Mouse (Mus musculus): ENCODE results near the gene C130050O18Rik.
"Not testable (repeated sequence)": the region's sequence is repeated elsewhere in the genome, so short reads cannot be mapped to it uniquely, and the experiment has no call there.

The C130050O18Rik gene

DNA sequence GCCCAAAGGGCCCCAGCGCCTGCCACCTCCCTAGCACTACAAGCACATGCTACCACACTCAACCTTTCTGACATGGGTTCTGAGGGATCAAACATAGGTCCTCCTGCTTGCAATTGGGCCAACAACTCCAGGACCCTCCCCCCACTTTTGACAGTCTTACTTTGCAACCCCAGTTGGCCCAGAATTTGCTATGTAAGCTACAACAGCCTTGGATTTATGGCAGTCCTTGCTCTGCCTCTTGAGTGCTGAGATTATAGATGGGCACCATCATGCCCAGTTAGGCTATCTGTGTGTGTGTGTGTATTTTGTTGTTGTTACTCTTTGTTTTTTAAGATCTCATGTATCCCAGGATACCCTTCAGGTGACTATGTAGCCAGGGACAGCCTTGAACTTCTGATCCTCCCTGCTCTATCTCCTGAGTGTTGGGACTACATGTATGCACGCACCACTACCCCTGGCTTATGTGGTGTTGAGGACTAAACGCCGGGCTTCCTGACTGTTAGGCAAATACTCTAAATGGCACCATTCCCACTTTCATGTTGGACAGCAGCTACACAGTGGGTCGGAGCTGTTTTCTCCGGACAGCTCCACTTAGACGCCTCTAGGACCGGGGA is 25.2 kb upstream of the C130050O18Rik start:
- DNase-seq (ENCODE audit: low spot score in 2 of 2), result no peak

DNA sequence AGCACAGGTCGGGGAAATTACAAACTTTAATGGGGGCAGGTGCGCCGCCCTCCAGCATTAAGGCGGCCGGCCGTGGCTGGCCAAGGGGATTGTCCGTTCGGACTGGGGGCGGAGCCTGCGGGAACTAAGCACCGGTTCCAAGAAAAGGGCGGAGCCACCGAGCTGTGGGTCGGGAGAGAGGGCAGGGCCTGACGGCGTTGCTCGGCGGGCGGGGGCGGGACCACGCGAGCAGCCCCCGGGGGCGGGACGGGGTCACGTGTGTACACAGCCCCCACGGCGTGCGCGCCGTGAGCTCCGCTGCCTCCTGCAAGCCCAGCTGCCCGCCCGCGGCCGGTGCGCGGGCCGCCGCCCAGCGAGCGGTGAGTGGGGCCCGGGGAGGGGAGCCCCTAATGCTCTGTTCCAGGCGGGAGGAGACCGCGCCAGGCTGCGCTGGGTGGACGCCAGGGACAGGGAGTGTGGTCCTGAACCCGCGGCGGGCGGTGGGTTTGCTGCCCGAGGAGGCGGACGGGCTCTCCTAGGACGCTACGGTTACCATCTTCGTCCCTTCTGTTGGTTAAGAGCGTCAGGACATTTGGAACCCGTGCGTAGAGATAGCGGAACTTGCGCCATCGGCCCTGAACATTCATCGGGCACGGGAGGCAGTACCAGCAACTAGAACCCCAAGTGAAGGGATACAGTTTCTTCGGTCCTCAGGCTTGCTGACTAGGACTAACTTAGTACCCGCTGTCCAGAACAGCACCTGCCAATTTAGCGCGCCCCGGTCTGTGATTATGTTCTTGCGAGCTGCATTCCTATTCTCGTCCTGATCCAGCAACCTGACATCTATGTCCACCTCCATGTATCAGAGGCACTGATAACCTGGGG is 24.5 kb upstream of the C130050O18Rik start:
- DNase-seq (ENCODE audit: low spot score in 2 of 2), result peak; percentile 71 to 73

DNA sequence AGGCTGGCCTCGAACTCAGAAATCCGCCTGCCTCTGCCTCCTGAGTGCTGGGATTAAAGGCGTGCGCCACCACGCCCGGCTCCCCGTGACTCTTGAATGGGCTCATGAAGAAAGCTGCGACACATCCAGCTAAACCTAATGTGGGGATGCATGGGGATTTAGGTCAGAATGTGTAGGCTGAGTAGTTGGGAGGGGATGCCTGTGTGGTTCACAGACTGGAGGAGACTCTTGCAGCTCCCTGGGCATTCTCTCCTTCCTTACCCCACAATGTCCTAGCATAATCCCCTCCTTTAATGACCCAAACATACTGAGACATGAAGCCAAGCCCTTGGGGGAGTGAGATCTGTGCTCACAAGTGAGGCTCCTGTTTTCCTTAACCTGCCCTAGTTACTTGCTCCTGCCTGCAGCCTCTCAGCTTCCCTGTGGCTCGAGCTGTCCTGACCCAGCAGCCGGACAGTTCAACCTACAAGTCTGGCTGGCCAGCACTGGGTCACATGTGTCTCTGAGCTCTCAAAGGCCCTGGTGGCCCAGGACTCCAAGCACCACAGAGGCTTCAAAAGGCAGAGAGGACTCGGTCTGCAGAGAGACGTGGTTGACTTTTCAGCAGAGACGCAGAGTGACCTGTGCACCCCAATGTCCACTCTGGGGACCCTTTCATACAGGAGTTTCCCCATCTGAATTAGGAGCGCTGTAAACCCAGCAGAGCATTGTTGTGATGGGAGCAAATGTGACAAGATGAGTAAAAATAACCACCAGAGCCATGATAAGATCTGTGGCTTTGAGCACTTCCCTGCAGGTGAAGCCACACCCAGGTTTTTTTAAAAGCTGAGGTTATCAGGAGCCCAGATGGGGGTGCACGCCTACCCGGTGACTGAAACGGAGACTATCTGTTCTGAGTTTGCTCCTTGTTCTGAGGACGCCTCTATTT is 23.2 kb upstream of the C130050O18Rik start:
- DNase-seq (ENCODE audit: low spot score in 2 of 2), result peak; percentile 69 to 72

DNA sequence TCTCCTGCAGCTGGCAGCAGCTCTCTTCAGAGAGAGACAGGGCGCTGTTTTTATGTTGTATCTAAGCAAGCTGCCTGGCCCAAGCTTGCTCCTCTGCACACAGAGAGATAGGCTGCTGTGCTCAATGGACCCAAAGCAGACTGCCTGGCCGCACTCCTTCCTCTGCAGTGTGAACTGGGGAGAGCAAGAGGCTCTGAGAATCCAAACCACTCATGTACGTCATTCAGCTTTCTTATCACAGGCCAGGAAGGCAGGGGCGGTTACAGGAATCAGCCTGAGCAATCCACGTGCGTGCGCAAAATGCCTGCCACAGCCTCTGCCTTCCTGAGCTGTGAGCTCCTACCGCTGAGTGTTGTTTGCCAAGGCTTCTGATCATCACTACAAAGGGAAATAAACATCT is 22.3 kb upstream of the C130050O18Rik start:
- DNase-seq (ENCODE audit: low spot score in 2 of 2), result peak; percentile 71 to 74

DNA sequence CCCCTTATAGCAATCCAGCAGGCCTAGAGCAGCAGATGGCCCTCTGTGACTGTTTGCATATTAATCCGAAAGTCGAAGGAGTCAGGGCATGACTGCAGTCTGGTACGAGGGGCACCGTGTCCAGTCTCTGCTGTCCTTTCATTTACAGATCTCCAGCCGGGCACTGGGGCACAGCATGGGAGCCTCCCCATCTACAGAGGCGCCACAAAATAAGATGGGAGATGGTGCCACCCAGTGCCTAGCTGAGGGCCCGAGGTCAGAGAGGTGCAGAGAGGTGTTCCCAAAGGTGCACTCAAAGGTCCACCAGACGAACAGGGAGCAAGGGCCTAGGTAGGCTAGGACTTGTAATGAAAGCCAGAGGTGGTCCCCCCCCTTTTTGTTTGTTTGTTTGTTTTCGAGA is 21.8 kb upstream of the C130050O18Rik start:
- no peak for DNase-seq (ENCODE audit: low spot score in 2 of 2)

DNA sequence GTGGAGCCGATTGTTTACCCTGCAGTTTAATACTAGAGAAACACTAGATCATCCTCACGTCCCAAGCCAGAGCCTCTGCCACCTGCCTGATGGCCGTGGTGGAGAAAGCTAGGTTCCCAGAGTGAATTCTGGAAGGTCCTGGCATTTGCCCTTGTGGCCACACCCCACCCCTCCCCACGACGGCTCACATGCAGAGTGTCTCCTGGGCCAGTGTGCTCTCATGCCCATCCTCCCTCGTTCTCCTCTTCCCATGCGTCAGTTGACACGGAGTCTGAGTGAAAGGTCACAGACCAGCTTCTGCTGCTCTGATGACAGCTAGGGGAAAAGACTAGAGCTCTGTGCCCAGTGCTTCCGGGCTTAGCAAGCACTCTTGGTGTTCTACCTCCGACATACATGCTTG is 20.5 kb upstream of the C130050O18Rik start:
- no peak for DNase-seq (ENCODE audit: low spot score in 2 of 2)

DNA sequence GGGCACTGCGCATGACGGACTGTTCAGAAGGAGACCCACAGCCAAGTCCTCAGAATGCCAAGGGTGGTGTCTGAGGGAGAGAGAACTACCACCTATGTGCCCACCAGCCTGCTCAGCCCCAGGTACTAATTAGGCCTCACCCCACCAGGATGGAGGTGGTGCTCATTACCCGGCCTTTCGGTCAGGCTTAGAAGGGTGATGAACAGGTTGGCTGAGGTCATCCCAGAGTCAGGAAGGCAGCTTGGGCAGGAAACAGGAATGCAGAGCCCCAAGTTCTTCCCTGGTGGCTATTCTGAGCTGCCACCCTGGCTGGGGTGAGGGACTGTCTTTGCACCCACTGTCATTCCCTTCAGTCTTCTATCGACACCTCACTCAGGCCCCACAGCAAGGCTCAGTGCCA is 19.0 kb upstream of the C130050O18Rik start:
- no peak for DNase-seq (ENCODE audit: low spot score in 2 of 2)

DNA sequence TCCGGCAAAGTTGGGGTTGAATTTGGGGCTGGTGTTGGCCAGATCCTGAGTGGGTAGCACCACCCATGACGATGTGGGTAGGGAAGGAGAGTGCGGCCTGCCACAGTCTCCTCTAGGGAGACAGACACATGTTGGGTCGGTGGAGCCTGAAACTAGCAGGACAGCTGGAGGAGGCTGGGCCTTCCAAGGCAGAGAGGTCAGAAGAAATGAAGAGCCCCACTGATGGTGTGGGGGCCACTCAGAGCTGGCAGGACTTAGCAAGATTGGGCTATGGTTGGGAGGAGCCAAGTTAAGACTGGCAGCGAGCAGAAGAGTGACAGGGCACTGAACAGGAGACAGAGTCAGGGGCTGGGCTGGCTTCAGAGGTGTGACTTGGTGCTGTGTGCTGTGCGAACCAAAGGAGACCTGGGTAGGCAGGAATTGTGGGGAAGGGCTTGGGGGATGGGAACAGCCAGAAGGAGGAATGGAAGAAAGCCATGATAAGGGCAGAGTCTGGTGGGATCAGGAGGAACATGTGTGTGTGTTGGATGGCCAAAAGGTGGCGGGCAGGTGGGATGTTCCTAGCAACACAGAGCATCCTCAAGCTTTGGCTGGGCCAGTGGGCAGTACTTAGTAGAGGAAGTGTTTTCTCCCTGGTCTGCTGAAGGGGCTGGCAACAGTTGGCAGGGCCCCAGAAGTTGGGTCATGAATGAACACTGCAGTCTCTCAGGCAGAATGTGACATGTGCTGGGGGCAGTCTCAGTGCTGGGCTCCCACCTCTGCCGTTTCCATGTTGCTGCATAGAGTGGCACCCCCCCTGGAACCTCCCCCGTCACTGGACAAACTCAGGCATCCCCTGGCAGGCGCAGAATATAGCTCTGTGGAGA is 17.5 kb upstream of the C130050O18Rik start:
- no peak for DNase-seq (ENCODE audit: low spot score in 2 of 2)

DNA sequence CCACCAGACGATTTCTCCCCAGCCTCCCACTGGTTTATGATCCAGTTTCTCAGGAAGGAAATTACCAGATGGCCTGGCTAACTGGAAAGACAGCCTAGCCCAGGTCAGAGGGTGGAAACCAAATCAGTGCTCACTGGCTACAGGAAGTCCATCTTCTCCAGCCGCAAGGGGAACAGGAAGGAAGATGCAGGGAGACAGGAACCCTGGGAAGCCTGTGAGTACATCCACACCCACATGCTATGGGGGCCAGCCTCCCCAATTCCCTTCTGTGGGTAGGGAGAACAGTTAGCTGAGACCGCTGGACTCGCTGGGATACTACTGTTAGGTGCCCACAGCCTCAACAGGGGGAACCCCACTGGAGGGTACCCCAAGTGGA is 16.9 kb upstream of the C130050O18Rik start:
- no peak for DNase-seq (ENCODE audit: low spot score in 2 of 2)

DNA sequence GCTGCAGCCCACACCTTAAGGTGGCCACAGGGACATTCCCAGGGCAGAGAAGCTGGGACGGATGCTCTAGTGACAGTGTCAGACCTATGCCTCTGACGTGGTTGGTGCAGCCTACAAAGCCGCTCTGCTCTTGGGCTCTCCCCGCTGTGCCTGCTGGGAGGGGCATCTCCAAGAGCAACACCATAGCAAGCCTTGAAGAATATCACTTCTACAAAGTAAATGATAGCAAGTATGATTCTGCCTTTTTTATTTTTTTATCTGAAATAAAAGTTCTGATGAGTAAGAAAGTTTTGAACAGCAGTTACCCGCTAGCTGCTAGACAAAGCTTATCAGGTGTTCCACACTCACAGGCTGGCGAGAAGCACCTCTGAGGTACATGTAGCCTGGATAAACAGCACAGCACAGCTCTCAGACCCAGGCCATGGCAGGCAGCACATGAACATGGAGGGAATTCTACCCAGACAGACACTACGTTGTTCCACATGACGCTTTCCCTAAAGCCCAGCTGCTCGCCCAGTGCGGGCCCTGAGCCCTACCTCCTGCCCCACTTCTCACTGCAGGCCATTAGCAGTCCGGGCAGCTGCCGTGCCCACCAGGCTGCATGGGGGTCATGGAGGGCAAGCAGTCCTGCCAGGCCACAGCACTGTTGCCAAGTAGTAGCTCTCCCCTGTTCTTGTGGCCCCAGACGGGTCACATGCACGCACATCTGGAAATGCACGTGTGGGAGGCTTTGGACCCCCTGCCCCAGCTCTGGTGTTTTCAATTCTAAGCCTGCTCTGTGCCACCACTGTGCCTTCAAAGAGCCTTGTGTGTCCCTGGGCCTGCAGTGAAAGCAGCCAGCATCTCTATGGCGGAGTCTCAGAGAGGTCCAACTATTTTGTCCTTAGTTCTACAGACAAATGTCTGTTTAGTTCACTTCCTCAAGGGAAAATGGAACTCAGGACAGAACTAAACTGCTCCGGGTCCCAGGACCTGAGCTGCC is 16.1 kb upstream of the C130050O18Rik start:
- DNase-seq (ENCODE audit: low spot score in 2 of 2), result no peak

DNA sequence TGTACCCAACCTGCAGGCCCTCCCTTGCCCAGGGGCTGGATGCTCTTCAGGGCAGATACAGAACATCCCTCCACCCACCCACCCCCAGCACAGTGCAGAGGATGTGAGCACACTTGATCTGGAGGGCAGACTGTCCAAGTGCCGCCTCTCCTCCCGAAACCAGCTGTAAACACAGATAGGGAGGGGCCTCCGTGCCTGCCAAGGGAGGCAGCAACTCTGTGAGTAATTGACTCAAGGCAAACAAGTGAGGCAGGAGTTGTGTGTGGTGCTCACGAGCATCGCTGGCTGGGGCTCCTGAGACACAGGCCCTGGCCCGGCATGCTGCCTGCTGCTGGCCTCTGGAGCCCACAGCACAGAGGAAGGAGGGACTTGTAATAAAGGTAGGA is 15.4 kb upstream of the C130050O18Rik start:
- DNase-seq (ENCODE audit: low spot score in 2 of 2), result no peak

DNA sequence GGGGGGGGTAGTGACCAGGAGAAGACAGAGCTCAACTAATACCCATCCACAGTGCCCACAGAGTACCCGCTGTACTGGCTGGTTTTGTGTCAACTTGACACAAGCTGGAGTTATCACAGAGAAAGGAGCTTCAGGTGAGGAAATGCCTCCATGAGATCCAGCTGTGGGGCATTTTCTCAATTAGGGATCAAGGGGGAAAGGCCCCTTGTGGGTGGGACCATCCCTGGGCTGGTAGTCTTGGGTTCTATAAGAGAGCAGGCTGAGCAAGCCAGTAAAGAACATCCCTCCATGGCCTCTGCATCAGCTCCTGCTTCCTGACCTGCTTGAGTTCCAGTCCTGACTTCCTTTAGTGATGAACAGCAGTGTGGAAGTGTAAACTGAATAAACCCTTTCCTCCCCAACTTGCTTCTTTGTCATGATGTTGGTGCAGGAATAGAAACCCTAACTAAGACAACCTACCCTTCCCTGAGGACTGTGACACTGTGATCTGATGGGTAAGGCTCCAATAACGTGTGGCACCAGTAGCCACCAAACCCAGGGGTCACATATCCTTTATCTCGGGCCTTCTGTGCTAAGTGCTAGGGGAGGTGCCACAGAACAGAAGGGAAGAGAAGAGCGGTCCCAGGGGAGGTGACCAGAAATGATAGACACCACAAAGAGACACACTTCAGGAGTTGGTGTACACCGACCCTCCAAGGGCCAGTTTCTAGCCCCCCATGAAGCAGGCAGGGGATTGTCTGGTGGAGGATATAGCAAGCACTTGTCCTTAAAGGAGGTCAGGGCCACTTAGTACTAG is 14.6 kb upstream of the C130050O18Rik start:
- DNase-seq (ENCODE audit: low spot score in 2 of 2), result not testable (repeated sequence)

DNA sequence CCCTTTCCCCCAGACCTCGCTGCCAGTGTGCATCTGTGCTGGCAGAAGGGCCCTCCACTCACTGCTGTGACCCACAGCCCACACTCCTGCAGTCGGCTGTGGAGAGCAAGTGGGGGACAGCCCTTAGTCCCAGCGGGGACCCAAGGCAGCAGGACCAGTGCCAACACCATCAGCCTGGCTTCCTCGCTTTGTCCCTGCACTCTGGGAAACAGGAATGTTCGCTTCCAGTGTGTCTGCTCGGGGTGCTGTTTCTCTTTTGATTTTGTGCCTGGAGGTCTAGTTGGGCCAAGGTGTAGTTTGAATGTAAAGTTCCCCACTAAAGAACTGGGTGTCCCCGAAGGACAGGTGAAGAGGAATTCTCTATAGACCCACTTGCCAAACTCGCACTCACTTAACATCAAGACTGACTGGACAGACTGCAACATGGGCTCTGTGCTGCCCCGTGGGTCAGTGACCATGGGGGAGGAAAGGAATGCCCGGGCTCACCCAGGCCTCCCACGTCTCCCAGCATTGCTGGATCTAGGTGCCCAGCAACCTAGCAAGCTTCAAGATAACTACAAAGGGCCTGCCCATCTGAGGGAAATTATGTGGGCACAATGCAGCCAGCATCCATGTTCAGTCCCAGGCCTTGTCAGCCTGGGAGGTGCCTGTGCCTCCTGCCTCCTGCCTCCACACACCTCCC is 13.6 kb upstream of the C130050O18Rik start:
- DNase-seq (ENCODE audit: low spot score in 2 of 2), result no peak

DNA sequence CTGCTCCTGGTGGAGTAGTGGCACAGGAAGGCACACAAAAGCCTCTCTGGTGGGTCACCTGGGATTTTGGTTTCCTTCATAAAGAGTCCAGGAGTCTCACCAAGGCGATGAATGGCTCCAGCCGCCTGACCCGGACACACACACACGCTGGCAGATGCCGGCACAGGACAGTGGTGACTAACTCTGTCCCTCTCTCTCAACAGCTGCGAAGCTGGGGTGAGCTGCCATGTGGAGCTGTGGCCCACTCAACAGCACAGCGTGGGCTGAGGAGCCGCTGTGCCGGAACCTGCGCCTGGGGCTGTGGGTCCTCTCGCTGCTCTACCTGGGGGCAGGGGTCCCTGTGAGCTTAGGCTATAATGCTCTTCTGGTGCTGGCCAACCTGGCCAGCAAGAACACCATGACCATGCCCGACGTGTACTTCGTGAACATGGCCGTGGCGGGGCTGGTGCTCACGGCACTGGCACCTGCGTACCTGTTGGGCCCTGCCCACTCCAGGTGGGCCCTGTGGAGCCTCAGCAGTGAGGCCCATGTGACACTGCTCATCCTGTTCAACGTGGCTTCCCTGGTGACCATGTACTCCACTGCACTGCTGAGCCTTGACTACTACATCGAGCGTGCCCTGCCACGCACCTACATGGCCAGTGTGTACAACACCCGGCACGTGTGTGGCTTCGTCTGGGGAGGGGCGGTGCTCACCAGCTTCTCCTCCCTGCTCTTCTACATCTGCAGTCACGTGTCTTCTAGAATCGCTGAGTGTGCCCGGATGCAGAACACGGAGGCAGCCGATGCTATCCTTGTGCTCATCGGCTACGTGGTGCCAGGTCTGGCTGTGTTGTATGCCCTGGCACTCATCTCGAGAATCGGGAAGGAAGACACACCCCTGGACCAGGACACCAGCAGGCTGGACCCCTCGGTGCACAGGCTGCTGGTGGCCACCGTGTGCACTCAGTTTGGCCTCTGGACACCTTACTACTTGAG is 12.6 kb upstream of the C130050O18Rik start:
- no peak for DNase-seq (ENCODE audit: low spot score in 2 of 2)

DNA sequence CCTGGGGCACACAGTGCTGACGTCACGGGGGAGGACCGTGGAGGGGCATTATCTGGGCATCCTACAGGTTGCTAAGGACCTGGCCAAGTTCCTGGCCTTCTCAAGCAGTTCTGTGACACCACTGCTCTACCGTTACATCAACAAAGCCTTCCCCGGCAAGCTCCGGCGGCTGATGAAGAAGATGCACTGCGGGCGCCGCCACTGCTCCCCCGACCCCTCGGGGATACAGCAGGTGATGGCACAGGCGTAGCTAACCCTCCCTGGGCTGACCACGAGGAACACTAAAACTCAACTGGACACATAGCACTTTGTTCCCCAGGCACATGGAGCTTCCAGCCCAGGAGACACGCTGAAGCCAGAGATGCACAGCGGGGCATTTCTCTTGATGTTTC is 11.9 kb upstream of the C130050O18Rik start:
- DNase-seq (ENCODE audit: low spot score in 2 of 2), result no peak

DNA sequence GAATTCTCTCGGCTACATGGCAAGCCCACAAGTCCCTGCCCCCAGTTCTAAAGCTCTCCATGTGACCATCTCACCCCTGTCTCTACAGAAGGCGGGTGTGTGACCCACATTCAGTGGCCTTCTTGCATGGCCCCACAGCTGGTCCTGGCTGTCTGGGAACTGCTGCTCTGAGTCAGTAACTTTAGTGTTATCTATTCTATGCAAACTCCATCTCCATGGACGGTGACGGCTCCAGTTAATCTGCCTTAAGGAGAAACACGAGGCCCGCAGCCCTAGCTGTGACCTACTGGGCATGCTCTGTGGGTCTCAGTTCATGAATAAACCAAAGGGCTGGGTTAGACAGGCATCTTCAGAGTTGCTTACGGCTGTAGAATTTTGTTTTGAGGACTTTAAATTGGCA is 10.7 kb upstream of the C130050O18Rik start:
- no peak for DNase-seq (ENCODE audit: low spot score in 2 of 2)

DNA sequence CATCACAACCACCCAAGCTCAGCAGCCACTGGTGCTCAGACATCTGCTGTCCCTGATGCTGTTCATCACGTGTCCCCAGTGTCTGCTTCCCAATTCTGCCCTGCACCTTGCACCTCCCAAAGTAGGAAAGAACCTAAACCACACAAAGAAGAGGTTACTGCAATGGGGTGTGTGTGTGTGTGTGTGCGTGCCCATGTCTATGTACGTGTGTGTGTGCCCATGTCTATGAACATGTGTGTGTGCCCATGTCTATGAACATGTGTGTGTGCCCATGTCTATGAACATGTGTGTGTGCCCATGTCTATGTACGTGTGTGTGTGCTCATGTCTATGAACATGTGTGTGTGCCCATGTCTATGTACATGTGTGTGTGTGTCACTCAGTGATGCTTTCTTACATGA is 9.6 kb upstream of the C130050O18Rik start:
- no peak for DNase-seq (ENCODE audit: low spot score in 2 of 2)

Data from natural killer cell, adult 2 months (primary cell).